Mouse (Mus musculus) brain, embryonic 14.5 days (tissue): Measurements from ENCODE around the gene Map1b. TPM values are rescaled to one million over a fixed set of nuclear protein-coding genes. Genes with fewer than 3 reads are reported as not detected.
A peak's percentile ranks its signal among the peaks of the same experiment; 100 is the strongest.

Source experiments
- DNase-seq: peaks from one replicate; pipeline ENCODE4 v3.0.0-alpha.2; 2011; ENCODE audit warnings: low read depth
- CTCF ChIP-seq: fragments of 200-500 bp; IDR thresholded peaks from 2 replicates; pipeline ENCODE4 v1.5.1; 2012; ENCODE audit warnings: inconsistent platforms, mild to moderate bottlenecking, moderate library complexity, borderline replicate concordance; ENCODE audit not compliant: insufficient read depth, insufficient read length; ENCODE audit errors: extremely low read depth
- POLR2A ChIP-seq: fragments of 200-500 bp; IDR thresholded peaks from 2 replicates; pipeline ENCODE4 v1.6.1; 2012; ENCODE audit warnings: mild to moderate bottlenecking, inconsistent platforms, borderline replicate concordance; ENCODE audit not compliant: poor library complexity, insufficient read depth, insufficient read length, severe bottlenecking; ENCODE audit errors: extremely low read depth
- polyA plus RNA-seq: library from polyadenylated mRNA; depleted of rRNA; stranded (reverse); fragments of >200 nt; gene quantifications from 2 replicates; pipeline ENCODE4 v1.2.3, GENCODE M21; 2012

Gene Map1b
- polyA plus RNA-seq, 1 experiment = 338 TPM

DNA sequence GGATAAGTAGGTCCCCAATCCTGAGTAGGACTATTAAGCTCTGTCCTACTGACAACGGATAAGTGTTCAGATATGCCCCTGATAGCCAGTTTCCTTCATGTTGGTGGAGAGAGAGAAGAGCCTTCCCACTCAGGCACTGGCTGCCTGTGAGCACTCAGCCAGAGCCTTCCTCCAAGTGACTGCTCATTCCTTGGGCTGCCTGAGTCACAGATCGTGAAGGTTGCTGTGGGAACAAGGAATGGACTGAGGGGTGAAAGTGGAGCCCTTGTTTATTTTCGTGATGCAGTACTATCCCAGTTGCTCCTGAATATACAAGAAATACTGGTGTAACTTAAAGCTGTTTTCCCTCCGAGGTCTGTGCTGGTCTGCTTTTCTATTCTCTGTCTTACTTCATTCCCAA, 117.0 kb downstream of the Map1b start:
- TF ChIP-seq POLR2A (no peak), CTCF (no peak)

GRCm38 (mm10) chr13:99398149-99398701, 118.1 kb downstream of the Map1b start:
- TF ChIP-seq CTCF = no peak
- no peak for TF ChIP-seq POLR2A
- DNase-seq = no peak

More for the DNA sequence above, 117.0 kb downstream of the Map1b start:
- no peak for DNase-seq

GRCm38 (mm10) chr13:99397228-99397627, 119.1 kb downstream of the Map1b start:
- TF ChIP-seq POLR2A (no peak), CTCF (no peak)
- peak; percentile 96 for DNase-seq

DNA sequence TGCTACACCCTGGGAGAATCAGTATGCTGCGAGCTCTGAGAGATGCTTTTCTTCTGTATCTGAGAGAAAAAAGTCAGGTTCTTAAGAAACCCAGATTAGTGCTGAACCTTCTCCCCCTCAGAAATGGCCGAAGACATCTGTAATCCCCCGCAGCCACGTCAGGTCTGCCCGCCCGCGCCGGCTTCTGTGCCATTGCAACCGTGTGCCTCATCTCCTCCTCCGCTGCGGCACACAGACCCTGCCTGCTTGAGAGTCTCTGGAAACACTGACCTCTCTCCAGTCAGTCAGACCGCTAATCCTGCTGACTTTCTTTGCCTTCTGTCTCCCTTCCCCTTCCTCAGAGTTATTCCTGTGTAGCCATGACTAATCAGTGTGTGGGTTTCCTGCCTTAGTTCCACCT, 120.8 kb downstream of the Map1b start:
- DNase-seq = peak; percentile 59
- TF ChIP-seq POLR2A (no peak), CTCF (no peak)

DNA sequence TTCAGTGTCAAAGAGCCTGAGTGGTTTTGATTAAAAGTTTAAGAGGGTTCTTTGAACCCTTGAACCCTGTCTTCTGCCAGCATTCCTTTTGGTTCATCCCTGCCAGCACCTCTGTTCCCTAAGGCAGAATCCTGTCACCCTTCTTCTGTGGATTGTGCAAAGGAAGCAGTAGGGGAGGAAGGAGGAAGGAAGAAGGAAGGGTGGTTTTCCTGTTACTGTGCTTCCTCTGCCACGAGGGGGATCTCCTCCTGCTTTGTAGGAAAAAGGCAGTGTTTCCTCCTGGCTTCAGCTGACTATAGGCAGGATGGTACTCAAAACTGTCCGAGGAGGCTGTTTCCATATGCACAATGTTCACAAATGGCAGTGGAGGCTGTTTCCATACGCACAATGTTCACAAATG, 121.6 kb downstream of the Map1b start:
- no peak for DNase-seq
- no peak for TF ChIP-seq POLR2A
- peak; percentile 28; the same call in 1 of the 2 replicates for TF ChIP-seq CTCF

GRCm38 (mm10) chr13:99393128-99393527, 123.2 kb downstream of the Map1b start:
- no peak for DNase-seq
- TF ChIP-seq CTCF (no peak), POLR2A (no peak)

DNA sequence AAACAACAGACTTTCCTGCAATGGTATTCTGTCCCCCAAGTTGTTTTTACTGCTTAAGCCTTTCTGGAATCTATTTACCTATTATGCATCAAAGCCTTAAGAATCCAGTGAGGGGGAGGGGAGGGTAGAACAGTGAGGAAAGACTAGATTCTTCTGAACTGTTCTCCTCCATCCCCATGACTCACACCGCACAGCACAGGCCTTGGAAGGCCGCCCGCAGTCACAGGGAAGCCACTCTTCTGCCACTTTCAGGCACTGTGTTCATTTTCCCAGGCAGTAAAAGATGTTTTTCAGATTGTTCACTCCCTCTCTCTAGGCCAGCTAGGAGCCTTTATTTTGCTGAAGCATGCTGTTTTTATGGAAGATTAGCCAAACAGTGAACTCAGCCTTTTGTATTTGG, 124.9 kb downstream of the Map1b start:
- no peak for TF ChIP-seq POLR2A
- no peak for TF ChIP-seq CTCF
- peak; percentile 73 for DNase-seq

- TF ChIP-seq POLR2A = no peak
- no peak for DNase-seq
These were observed 128.2 kb downstream of the Map1b start for GRCm38 (mm10) chr13:99387901-99388811.

- no peak for TF ChIP-seq POLR2A
- TF ChIP-seq CTCF = no peak
- DNase-seq = no peak
These were observed 130.0 kb downstream of the Map1b start for GRCm38 (mm10) chr13:99386341-99386740.

DNA sequence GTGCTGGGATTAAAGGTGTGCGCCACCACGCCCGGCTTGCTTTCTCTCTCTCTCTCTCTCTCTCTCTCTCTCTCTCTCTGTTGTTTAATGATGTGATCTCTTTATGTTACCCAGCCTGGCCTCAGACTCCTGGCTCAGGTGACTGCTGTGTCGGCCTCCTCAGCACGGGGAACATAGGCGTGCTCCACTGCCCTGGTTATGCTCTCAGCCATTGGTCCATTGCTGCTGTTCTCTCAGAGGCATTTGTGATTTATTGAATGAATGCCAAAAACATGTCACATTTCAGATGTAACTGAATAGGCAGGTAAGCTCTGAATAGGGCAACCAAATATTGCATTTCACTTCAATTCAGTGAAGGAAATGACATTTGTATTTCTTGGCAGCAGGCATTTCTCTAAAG, 130.4 kb downstream of the Map1b start:
- no peak for DNase-seq
- TF ChIP-seq CTCF (no peak), POLR2A (no peak)

- TF ChIP-seq POLR2A (no peak), CTCF (no peak)
- no peak for DNase-seq
These were observed 131.7 kb downstream of the Map1b start for GRCm38 (mm10) chr13:99384555-99385203.
